Mouse (Mus musculus) fat pad, adult 2 months (tissue): Measurements from ENCODE around the gene Myl6.

Experiments used
- DNase-seq: peaks from one replicate; pipeline ENCODE4 v3.0.0-alpha.2; 2011; ENCODE audit warnings: low read depth, low spot score; ENCODE audit errors: extremely low read depth

Myl6 gene

GRCm38 (mm10) chr10:128490912-128491311 is 3.0 kb downstream of the Myl6 start:
- no peak for DNase-seq

DNA sequence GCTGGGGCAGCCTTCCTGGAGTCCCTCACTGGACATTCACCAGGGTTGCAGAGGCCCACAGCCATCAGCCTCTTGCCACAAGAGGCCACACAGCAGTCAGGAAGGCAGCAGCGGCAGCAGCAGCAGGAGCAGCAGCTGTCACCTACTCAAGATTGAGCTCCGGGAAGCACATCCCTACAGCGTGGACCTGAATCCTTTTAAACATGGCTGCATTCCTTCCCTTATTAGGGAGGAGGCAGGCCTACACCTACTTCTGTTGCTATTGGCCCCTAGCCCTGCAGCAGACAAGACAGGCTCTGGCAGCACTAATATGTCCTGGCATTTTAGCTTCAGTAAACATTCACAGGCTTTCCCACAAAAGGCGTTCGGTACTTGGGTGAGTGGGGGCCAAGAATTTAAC is 3.7 kb downstream of the Myl6 start:
- DNase-seq: peak; percentile 63

DNA sequence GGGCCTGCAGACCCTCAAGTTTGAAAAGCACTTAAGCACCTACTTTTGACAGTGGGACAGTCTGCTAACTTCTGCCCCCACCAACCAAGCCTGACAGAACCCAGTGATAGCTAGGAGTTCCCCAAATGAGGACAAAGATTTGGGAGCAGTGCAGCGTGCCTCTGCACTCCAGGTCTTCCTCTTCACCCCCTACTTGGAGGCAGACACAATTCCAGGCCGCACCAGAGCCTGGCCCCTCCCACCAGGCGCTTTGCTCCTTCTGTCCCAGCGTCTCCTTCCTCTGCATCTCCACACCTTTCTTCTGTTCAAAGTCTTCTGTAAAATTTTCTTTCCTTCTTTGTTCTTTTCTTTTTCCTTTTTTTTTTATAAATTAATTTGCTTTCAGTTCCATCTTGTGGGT is 4.2 kb downstream of the Myl6 start:
- no peak for DNase-seq

DNA sequence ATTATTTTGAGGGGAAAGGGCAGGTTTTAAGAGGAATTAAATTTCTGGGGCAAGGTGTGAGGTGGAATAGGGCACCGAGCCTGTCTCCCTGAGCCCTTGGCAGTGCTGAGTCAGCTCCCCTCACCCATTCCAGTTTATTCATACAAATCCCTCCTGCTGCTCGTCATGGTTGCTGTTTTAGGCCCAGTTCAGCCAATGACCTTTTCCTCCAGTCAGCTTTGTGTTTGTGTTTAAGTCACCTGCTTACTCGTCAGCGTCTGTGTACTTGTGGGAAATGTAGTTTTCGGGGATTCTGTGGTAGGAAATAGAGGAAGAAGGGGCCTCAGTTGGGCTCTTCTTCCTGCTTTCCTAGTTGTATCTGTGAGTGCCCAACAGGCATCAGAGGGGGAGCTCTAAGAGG is 4.6 kb downstream of the Myl6 start:
- no peak for DNase-seq

GRCm38 (mm10) chr10:128488776-128489175 is 5.2 kb downstream of the Myl6 start:
- DNase-seq: no peak

- DNase-seq: no peak
Measured at GRCm38 (mm10) chr10:128487861-128488712, 5.9 kb downstream of the Myl6 start.

DNA sequence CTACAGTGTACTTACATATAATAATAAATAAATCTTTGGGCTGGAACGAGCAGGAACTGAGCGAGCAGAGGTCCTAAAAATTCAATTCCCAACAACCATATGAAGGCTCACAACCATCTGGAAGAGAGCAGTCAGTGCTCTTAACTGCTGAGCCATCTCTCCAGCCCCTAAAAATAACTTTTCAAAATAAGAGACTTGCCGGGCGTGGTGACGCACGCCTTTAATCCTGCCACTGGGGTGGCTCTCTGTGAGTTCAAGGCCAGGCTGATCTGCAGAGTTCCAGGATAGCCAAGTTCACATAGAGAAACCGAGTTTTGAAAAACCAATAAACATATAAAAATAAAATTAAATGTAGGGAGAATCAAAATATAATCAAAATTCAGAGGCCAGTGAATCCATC is 7.6 kb downstream of the Myl6 start:
- no peak for DNase-seq

GRCm38 (mm10) chr10:128474366-128474765 is 19.6 kb downstream of the Myl6 start:
- no peak for DNase-seq

- no peak for DNase-seq
Measured at GRCm38 (mm10) chr10:128460270-128460630, 33.7 kb downstream of the Myl6 start.

GRCm38 (mm10) chr10:128459409-128460269 is 34.3 kb downstream of the Myl6 start:
- DNase-seq: no peak

DNA sequence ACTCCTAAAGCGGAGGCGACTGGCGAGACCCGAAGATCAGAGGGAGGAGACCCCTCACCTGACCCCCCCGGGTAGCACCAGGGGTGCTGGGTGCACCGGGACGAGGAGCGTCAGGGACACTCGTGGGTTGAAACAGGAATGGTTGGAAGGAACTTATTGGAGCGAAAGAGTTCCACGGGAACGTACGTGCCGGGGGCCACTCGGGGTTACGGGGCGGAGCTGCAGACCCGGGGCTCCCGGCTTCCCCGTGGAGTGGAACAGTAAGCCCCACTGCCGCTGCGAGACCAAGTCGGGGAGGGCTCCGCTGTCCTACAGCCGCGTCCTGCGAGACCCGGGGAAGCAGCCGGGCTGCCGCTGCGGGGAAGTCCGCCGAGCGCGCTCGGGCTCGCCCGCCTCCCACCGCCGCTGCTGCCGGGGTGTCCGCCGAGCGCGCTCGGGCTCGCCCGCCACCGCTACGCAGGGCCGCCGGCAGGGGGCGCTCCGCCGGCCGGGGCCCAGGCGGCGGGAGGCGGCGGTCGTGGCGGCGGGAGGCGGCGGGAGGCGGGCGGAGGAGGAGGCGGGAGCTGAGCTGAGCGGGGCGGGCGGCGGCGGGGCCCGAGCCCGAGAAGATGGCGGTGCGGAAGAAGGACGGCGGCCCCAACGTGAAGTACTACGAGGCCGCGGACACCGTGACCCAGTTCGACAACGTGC is 35.1 kb downstream of the Myl6 start, which contains the start of gene Smarcc2:
Smarcc2 (plus strand) TSS at position 530 of the 690 bp plus-strand sequence.
- no peak for DNase-seq

- no peak for DNase-seq
Measured at GRCm38 (mm10) chr10:128458348-128458718, 35.6 kb downstream of the Myl6 start.

DNA sequence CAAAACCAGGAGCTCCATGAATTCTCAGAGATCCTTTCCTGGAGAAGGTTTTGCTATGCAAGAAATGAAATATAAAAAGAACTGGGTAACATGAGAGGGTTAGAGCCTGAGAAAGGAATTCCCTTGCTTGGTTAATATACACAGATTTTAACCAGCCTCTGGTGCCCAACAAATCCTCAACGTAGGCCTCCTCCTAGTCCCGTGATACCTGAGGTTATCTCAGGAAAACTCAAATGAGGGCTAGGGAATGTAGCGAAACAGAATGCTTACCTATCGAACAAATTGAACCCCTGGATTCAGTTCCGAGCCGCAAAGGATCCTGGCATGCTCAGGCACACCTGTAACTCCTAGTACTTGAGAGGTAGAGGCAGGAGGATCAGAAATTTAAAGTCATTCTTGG is 36.3 kb downstream of the Myl6 start:
- DNase-seq: no peak

GRCm38 (mm10) chr10:128455280-128455679 is 38.7 kb downstream of the Myl6 start:
- DNase-seq: no peak

DNA sequence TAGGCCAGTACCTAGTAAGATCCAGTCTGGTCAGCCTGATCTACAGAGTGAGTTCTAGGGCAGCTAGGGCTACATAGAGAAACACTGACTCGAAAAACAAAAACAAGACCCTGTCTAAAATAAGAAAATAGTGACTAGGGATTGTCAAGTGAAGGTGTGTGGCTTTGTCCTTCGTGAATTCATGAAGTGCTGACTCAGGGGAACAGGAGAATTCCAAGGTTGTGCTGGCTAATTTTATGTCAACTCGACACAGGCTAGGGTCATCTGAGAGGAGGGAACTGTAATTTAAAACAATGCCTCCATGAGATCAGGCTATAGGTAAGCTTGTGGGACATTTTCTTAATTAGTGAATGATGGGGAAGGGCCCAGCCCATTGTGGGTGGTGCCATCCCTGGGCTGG is 39.5 kb downstream of the Myl6 start:
- no peak for DNase-seq

GRCm38 (mm10) chr10:128451014-128451413 is 42.9 kb downstream of the Myl6 start:
- peak; percentile 95 for DNase-seq

DNA sequence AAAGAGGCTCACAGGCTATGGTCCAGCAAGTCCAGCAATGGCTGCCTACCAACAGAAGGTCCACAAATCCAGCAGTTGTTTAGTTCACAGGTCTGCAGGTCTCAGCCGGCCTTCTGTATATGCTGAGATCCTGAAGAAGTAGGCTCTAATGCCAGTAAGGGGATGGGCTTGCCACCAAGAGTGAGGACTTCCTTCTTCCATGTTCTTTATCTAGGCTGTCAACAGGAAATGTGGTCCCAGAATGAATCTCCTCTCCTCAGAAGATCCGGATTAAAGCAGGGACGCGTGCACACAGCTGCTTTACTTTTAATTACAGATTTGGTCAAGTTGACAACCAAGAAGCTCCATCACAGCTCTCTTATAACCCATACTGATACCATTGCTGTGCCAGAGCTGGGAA is 48.5 kb downstream of the Myl6 start:
- DNase-seq: no peak

- DNase-seq: no peak
Measured at GRCm38 (mm10) chr10:128444354-128444753, 49.6 kb downstream of the Myl6 start.

- peak; percentile 71 for DNase-seq
Measured at GRCm38 (mm10) chr10:128442718-128443117, 51.2 kb downstream of the Myl6 start.

DNA sequence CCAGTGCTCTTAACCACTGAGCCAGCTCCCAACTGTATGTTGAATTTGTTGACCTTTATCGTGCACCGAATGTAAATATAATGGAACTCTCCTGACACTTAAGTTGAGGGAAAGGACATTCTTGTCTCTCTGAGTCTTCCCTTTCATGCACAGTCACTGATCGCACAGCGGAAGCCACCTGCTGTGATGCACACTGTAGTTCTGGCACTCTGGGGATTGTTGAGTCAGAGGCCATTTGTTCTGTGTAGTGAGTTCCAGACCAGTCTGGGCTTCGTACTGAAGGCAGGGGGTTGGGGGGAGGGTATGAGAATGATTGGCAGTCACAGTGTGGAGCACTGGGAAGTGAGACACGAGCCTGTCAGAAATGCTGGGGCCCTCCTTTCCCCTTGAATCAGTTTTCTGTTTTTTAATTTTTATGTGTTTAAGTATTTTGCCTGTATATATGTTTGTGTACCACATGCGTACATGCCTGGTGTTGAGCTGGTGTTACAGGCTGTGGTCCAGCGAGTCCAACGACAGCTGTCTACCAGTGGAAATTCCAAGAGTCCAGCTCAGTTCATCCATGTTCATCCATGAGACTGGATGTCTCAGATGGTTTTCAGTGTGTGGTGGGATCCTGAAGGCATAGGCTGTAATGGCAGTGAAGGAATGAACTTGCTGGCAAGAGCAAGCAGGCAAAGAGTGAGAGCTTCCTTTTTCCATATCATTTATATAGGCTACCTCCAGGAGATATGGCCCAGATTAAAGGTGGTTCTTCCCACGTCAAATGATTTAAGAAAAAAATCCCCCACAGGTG is 52.4 kb downstream of the Myl6 start:
- no peak for DNase-seq
